Mouse (Mus musculus) heart, postnatal 0 days (tissue): Measurements from ENCODE around the gene Lingo3. TPM values are rescaled to one million over a fixed set of nuclear protein-coding genes. Genes with fewer than 3 reads are reported as not detected.
"Not testable (repeated sequence)": the region's sequence is repeated elsewhere in the genome, so short reads cannot be mapped to it uniquely, and the experiment has no call there.

Experiments
- ATAC-seq: fragments of 200-750 bp; cut with Nextera tagmentation; 2 replicates; pipeline ENCODE4 v1.8.0; 2017; ENCODE audit warnings: low read depth, moderate number of reproducible peaks, moderate library complexity; ENCODE audit not compliant: insufficient read depth
- DNase-seq: peaks from one replicate; pipeline ENCODE4 v3.0.0-alpha.2; 2016; ENCODE audit warnings: low spot score
- H3K27ac ChIP-seq: fragments of 300-500 bp; sonication (generic); 2 replicates; pipeline ENCODE4 v1.5.1; 2014; ENCODE audit warnings: low read depth, mild to moderate bottlenecking
- H3K27me3 ChIP-seq: fragments of 300-500 bp; sonication (generic); 2 replicates; pipeline ENCODE4 v1.6.1; 2014; ENCODE audit warnings: low read length, mixed read lengths; ENCODE audit not compliant: control insufficient read depth, insufficient read depth
- H3K36me3 ChIP-seq: fragments of 300-500 bp; sonication (generic); replicated peaks from 2 replicates; pipeline ENCODE4 v1.6.1; 2014; ENCODE audit warnings: low read length, mixed read lengths; ENCODE audit not compliant: control insufficient read depth, insufficient read depth
- H3K4me1 ChIP-seq: fragments of 300-500 bp; sonication (generic); 2 replicates; pipeline ENCODE4 v1.6.1; 2014; ENCODE audit warnings: antibody characterized with exemption; ENCODE audit not compliant: control insufficient read depth, insufficient read depth
- H3K4me2 ChIP-seq: fragments of 300-500 bp; sonication (generic); 2 replicates; pipeline ENCODE4 v1.6.1; 2014; ENCODE audit warnings: low read depth, mild to moderate bottlenecking, low read length, moderate library complexity
- H3K4me3 ChIP-seq: fragments of 300-500 bp; sonication (generic); 2 replicates; pipeline ENCODE4 v1.5.1; 2014; ENCODE audit warnings: low read depth, low read length
- H3K9ac ChIP-seq: fragments of 300-500 bp; sonication (generic); replicated peaks from 2 replicates; pipeline ENCODE4 v1.6.1; 2014; ENCODE audit warnings: low read depth, low read length, mixed read lengths
- H3K9me3 ChIP-seq: fragments of 300-500 bp; sonication (generic); replicated peaks from 2 replicates; pipeline ENCODE4 v1.6.1; 2016; ENCODE audit warnings: low read length; ENCODE audit not compliant: control insufficient read depth
- CTCF ChIP-seq: IDR thresholded peaks from 2 replicates; pipeline ENCODE4 v1.5.1; 2016; ENCODE audit warnings: antibody characterized with exemption, control low read depth, low read depth
- EP300 ChIP-seq: IDR thresholded peaks from 2 replicates; pipeline ENCODE4 v1.6.1; 2016; ENCODE audit warnings: antibody characterized with exemption, low read depth
- WGBS: fragments of 180-500 bp; shearing (Covaris S2); extraction: QIAGEN DNeasy Blood & Tissue Kit; methylation state at CpG from one replicate; pipeline ENCODE4 v1.1.7; 2014; 5-methylcytosine and 5-hydroxymethylcytosine counted together
- polyA plus RNA-seq: library from polyadenylated mRNA; unstranded; fragments of >200 nt; fragmentation: Nextera tagmentation; extraction: Ambion mirVana; gene quantifications from 2 replicates; pipeline ENCODE4 v1.2.1, GENCODE M21; 2015
- total RNA-seq: library from RNA; depleted of rRNA; stranded (reverse); fragments of >200 nt; gene quantifications from 2 replicates; pipeline ENCODE4 v1.2.3, GENCODE M21; 2014; ENCODE audit warnings: low replicate concordance

Lingo3 gene
- total and polyA plus RNA-seq, 2 experiments from 2014 or later, result 0.92 to 1.5 TPM

DNA sequence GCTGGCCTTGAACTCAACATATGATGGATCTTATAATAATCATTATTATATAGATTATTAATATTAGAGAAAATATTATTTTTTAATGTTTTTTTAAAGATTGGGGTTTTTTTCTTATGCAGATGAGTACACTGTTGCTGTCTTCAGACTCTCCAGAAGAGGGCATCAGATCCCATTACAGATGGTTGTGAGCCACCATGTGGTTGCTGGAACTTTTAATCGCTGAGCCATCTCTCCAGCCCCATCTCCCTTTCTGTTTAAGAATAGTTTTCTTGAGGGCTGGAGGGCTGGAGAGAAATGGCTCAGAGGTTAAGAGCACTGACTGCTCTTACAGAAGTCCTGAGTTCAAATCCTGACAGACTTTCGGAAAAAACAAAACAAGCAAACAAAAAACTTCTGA, 21.8 kb downstream of the Lingo3 start:
- Histone ChIP-seq H3K9me3 (no peaks in the 10 kb centered on the region), H3K4me2 (no peak overlapping the region), H3K27ac (no peak overlapping the region), H3K9ac (no peak overlapping the region), H3K36me3 (no peaks in the 10 kb centered on the region), H3K4me3 (no peak overlapping the region), H3K27me3 (no peaks in the 10 kb centered on the region), H3K4me1 (no peaks in the 10 kb centered on the region)
- ATAC-seq (no peak), DNase-seq (no peak)
- TF ChIP-seq CTCF, result peak; percentile 49
- TF ChIP-seq EP300, result no peak
- 42% methylated on average over 2 of the region's 2 CpGs for WGBS

DNA sequence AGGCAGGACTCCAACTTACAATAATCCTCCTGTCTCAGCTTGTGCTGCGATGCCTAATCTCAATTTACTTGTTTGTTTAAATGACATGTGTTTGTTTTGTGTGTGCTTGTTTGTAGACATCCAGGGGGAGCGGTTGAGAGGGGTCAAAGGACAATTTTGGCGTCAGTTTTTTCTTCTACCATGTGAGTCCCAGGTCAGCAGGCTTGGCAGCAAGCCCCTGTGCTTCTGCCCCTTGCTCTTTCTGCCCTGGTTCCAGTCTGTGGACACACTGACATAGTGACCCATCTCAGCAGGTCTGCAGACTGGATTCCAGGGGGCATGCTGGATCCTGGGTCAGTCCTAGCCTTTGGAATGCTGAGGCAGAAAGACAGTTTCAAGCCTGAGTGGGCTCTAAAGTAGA, 24.4 kb downstream of the Lingo3 start:
- no peak for ATAC-seq
- Histone ChIP-seq H3K9ac (no peak overlapping the region), H3K4me3 (no peak overlapping the region), H3K9me3 (no peaks in the 10 kb centered on the region), H3K27ac (no peak overlapping the region), H3K27me3 (no peaks in the 10 kb centered on the region), H3K4me2 (no peak overlapping the region), H3K36me3 (no peaks in the 10 kb centered on the region), H3K4me1 (no peaks in the 10 kb centered on the region)
- WGBS, result 46% methylated on average over 3 of the region's 3 CpGs
- TF ChIP-seq CTCF (no peak), EP300 (no peak)
- no peak for DNase-seq

DNA sequence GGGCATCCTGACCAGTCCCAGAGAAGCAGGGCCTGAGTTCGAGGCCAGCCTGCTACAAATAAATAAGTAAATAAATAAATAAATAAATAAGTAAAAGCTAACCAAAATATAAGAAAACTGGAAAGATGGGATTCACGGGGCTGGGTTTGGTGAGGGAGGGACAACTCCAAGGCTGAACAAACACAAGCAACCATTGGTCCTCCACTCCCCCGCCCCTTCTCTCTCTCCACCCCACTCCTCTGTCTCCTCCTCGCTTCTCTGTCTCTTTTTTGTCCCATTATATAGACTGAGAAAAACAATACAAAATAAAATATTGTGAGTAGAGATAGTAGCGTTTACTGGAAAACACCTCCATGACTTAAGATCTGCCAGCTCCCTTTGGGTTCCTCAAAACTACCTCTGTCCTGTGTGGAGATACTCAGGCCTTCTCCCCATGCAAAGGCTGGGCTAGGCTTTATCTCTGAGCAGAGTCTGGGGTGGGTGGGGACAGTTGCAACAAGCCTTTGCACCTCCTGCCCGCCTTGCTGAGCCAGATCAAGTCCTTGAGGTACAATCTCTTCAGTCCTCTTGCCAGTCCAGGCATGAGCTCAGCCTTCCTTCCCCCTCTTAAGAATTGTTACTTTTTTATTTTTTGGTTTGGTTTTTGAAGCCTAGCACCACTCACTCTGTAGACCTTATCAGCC, 25.1 kb downstream of the Lingo3 start:
- ATAC-seq (no peak), DNase-seq (no peak)
- Histone ChIP-seq H3K9ac (no peak overlapping the region), H3K9me3 (no peaks in the 10 kb centered on the region), H3K27me3 (no peaks in the 10 kb centered on the region), H3K27ac (no peak overlapping the region), H3K36me3 (no peaks in the 10 kb centered on the region), H3K4me3 (no peak overlapping the region), H3K4me1 (no peaks in the 10 kb centered on the region), H3K4me2 (no peak overlapping the region)
- 59% methylated on average over 6 of the region's 6 CpGs for WGBS
- TF ChIP-seq CTCF (no peak), EP300 (no peak)

DNA sequence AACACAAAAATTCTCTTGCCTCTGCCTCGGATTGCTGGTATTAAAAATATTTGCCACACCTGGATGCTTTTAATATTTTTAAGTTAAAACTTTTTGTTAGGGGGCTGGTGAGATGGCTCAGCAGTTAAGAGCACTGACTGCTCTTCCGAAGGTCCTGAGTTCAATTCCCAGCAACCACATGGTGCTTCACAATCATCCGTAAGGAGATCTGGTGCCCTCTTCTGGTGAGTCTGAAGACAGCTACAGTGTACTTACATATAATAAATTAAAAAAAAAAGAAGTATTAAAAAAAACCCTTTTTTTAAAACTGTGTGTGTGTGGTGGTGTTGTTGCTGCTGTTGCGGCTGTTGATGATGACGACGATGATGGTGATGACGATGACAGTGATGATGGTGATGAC, 25.9 kb downstream of the Lingo3 start:
- not testable (repeated sequence) for ATAC-seq, H3K4me2 ChIP-seq
- 83% methylated on average over 7 of the region's 7 CpGs for WGBS

DNA sequence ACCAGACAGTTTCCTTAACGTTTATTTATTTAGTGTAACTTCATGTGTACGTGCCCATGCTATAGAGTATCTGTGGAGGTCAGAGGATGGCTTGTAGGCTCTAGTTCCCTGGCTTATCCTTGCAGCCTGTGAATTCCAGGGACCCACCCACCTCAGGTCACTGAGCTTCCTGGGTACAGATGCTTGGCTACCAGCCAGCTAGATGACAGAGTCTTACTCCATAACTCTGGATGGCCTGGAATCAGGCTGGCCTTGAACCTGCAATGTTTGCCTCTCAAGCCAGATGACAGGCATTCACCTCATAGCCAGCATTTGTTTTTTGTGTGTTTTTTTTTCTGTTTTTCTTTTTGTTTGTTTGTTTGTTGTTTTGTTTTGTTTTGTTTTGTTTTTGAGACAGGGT, 26.7 kb downstream of the Lingo3 start:
- no peak overlapping the region for H3K4me2 ChIP-seq
- no peak overlapping the region for H3K4me3 ChIP-seq
- DNase-seq, result no peak
- no peaks in the 10 kb centered on the region for H3K9me3 ChIP-seq
- H3K9ac ChIP-seq, result no peak overlapping the region
- H3K4me1 ChIP-seq, result no peaks in the 10 kb centered on the region
- WGBS, result 71% methylated on average over 2 of the region's 2 CpGs
- TF ChIP-seq EP300 (no peak), CTCF (no peak)
- no peak overlapping the region for H3K27ac ChIP-seq
- no peaks in the 10 kb centered on the region for H3K27me3 ChIP-seq
- no peaks in the 10 kb centered on the region for H3K36me3 ChIP-seq
- ATAC-seq, result no peak

More for the DNA sequence above, 25.9 kb downstream of the Lingo3 start:
- H3K4me3 ChIP-seq, H3K9me3 ChIP-seq, H3K27me3 ChIP-seq, H3K9ac ChIP-seq, H3K36me3 ChIP-seq, H3K4me1 ChIP-seq, DNase-seq, H3K27ac ChIP-seq: not testable (repeated sequence)
- peak; percentile 25 for TF ChIP-seq CTCF

DNA sequence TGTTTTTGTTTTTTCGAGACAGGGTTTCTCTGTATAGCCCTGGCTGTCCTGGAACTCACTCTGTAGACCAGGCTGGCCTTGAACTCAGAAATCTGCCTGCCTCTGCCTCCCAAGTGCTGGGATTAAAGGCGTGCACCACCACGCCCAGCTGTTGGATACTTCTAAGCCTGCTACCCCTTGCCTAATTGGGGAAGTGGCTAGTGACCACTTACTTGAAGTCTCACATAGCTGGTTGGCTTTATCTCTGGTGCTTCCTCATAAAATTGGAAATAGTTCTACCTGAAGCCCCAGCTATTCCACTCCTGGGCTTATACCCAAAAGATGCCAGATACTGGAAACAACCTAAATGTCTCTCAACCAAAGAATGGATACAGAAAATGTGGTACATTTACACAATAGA, 27.5 kb downstream of the Lingo3 start:
- H3K4me2 ChIP-seq, H3K9ac ChIP-seq, H3K9me3 ChIP-seq, ATAC-seq, H3K27me3 ChIP-seq, H3K36me3 ChIP-seq, DNase-seq, H3K27ac ChIP-seq, H3K4me3 ChIP-seq, H3K4me1 ChIP-seq: not testable (repeated sequence)
- 88% methylated on average over 3 of the region's 3 CpGs for WGBS
